Mouse (Mus musculus) small intestine, adult 2 months (tissue): Measurements from ENCODE around the gene Eif4a2. TPM values are rescaled to one million over a fixed set of nuclear protein-coding genes. Genes with fewer than 3 reads are reported as not detected.

Experiments used
- H3K27ac ChIP-seq: fragments of 200-500 bp; 2 replicates; pipeline ENCODE4 v1.5.1; 2012; ENCODE audit warnings: low read depth, low read length, control low read depth, inconsistent platforms; ENCODE audit not compliant: insufficient read depth
- H3K27me3 ChIP-seq: fragments of 200-500 bp; 2 replicates; pipeline ENCODE4 v1.6.1; 2012; ENCODE audit warnings: mild to moderate bottlenecking, moderate library complexity, low read length, inconsistent platforms; ENCODE audit not compliant: control insufficient read depth, insufficient read depth
- H3K36me3 ChIP-seq: fragments of 200-500 bp; 2 replicates; pipeline ENCODE4 v1.6.1; 2012; ENCODE audit warnings: mild to moderate bottlenecking, low read length, control low read depth, inconsistent platforms; ENCODE audit not compliant: control insufficient read depth, insufficient read depth
- H3K4me1 ChIP-seq: fragments of 200-500 bp; 2 replicates; pipeline ENCODE4 v1.6.1; 2012; ENCODE audit warnings: low read length, inconsistent platforms, mixed read lengths; ENCODE audit not compliant: control insufficient read depth, insufficient read depth, insufficient read length
- H3K4me3 ChIP-seq: fragments of 200-500 bp; 2 replicates; pipeline ENCODE4 v1.5.1; 2012; ENCODE audit warnings: low read depth, mild to moderate bottlenecking, control low read depth, inconsistent platforms, low read length, moderate library complexity
- CTCF ChIP-seq: fragments of 200-500 bp; IDR thresholded peaks from 2 replicates; pipeline ENCODE4 v1.5.1; 2012; ENCODE audit warnings: low read depth, mild to moderate bottlenecking, control low read depth, inconsistent platforms, low read length, moderate library complexity, mixed read lengths; ENCODE audit not compliant: insufficient replicate concordance, insufficient read length; ENCODE audit errors: extremely low read depth
- POLR2A ChIP-seq: fragments of 200-500 bp; IDR thresholded peaks from 2 replicates; pipeline ENCODE4 v1.6.1; 2012; ENCODE audit warnings: low read depth, mild to moderate bottlenecking, control low read depth, inconsistent platforms, low read length, moderate library complexity
- WGBS: fragments of 180-500 bp; shearing (Covaris S2); methylation state at CpG from one replicate; pipeline ENCODE4 v1.1.7; 2018; 5-methylcytosine and 5-hydroxymethylcytosine counted together
- polyA plus RNA-seq: library from polyadenylated mRNA; depleted of rRNA; stranded (reverse); fragments of >200 nt; gene quantifications from 2 replicates; pipeline ENCODE4 v1.2.3, GENCODE M21; 2012

The Eif4a2 gene
- polyA plus RNA-seq, 1 experiment = 17.2 TPM

DNA sequence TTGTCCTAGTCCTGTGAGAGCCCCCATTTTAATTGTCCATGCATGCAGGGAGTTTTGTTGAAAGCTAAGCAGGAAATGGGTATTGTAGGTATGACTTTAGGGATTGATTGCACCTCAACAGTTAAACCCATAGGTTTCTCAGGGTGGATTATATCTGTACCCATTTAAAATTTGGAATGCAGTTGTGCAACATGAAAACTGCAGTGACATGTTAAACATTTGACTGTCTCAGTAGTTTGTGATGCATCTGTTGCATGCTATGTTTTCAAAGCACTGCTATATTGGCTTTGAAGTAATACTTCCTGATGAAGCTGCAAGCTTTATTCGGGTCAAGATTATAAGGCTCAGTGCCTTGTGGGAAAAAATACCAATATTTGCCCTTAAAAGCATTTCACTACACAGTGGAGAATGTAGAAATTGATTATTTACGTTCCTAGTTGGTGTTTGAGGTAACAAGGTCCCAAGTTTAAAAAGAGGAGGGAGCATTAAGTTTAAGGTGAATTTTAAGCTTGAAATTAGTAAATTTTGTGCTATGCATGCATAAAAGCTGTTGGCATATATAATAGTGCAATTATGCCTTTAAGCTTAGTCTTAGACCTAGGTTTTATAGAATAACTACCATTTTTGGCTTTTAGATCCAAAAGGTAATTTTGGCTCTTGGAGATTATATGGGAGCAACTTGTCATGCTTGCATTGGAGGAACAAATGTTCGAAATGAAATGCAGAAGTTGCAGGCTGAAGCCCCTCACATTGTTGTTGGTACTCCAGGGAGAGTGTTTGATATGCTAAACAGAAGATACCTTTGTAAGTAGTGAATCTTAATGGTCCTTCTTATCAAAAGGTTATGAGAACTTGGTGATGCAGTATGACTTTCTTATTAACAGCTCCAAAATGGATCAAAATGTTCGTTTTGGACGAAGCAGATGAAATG is 2.4 kb downstream of the Eif4a2 start:
- 9% methylated on average over 5 of the region's 5 CpGs for WGBS
- Histone ChIP-seq H3K36me3 (peaks cover 48% of the 10 kb centered on the region), H3K4me1 (no peaks in the 10 kb centered on the region; the same call in 1 of the 2 replicates), H3K27ac (no peak overlapping the region), H3K27me3 (no peaks in the 10 kb centered on the region), H3K4me3 (no peak overlapping the region)
- TF ChIP-seq CTCF = no peak
- TF ChIP-seq POLR2A = no peak

DNA sequence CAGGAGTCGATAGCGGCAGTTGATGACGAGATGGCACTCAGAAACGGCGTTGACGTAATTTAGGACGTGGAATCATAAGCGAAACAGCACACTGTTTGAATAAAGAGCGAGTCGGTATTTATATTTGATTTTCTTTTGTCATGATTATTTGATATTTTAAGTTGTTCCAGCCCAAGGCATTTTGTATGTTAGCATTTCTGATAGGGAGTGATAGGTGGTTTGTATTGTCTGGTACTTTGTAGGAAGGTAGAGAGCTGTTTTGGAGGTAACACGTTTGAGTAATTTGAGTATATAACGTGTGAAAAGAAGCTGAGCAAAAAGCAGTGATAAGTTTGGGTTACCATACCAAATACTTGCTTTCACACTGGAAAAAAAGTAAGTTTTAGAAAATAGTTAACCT is 5.1 kb downstream of the Eif4a2 start:
- Histone ChIP-seq H3K27me3 (no peaks in the 10 kb centered on the region), H3K4me1 (no peaks in the 10 kb centered on the region; the same call in 1 of the 2 replicates), H3K36me3 (peaks cover 53% of the 10 kb centered on the region), H3K4me3 (no peak overlapping the region), H3K27ac (no peak overlapping the region)
- 56% methylated on average over 12 of the region's 12 CpGs for WGBS
- TF ChIP-seq CTCF (no peak), POLR2A (no peak)

DNA sequence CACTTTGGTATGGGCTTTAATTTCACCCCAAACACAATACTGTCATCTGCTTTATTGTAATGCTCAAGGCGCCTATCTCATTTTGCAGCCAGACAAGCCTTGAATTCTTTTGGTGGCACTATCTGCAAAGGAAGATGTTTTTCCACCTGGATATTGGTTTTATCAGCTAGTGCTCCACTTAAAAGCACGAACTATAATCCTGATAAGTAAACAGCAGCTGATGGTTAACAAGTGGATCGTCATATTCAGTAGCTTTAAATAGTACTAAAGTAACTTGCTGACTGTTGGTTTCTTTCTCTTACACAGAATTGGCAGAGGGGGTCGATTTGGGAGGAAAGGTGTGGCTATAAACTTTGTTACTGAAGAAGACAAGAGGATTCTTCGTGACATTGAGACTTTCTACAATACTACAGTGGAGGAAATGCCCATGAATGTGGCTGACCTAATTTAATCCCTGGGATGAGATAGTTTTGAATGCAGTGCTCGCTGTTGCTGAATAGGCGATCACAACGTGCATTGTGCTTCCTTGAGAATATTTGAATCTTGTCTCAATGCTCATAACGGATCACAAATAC is 5.7 kb downstream of the Eif4a2 start:
- TF ChIP-seq POLR2A = no peak
- TF ChIP-seq CTCF = no peak
- WGBS = 24% methylated on average over 9 of the region's 9 CpGs
- Histone ChIP-seq H3K27me3 (no peaks in the 10 kb centered on the region), H3K27ac (no peak overlapping the region), H3K4me1 (no peaks in the 10 kb centered on the region; the same call in 1 of the 2 replicates), H3K36me3 (peaks cover 53% of the 10 kb centered on the region), H3K4me3 (no peak overlapping the region)

DNA sequence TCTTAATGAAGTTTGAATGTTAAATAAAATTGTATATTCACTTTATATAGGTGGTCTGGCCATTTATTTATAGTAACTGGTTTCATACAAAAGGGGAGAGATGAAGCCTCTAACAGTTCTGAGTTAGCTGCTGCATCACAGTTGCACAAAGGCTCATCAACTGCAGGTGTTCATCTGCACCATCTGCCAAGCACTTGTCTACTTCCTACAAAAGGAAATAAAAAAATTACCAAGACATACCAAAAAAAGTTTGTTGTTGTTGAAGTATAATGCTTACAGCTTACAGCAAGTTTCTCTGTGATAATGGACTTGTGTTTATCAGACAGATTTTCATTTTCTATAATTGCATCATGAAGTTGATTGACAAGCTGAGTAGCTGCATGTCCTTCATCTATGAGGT is 6.7 kb downstream of the Eif4a2 start:
- H3K4me1 ChIP-seq = no peaks in the 10 kb centered on the region; the same call in 1 of the 2 replicates
- H3K27ac ChIP-seq = no peak overlapping the region
- no peak overlapping the region for H3K4me3 ChIP-seq
- no peaks in the 10 kb centered on the region for H3K27me3 ChIP-seq
- TF ChIP-seq CTCF (no peak), POLR2A (no peak)
- H3K36me3 ChIP-seq = peaks cover 51% of the 10 kb centered on the region

DNA sequence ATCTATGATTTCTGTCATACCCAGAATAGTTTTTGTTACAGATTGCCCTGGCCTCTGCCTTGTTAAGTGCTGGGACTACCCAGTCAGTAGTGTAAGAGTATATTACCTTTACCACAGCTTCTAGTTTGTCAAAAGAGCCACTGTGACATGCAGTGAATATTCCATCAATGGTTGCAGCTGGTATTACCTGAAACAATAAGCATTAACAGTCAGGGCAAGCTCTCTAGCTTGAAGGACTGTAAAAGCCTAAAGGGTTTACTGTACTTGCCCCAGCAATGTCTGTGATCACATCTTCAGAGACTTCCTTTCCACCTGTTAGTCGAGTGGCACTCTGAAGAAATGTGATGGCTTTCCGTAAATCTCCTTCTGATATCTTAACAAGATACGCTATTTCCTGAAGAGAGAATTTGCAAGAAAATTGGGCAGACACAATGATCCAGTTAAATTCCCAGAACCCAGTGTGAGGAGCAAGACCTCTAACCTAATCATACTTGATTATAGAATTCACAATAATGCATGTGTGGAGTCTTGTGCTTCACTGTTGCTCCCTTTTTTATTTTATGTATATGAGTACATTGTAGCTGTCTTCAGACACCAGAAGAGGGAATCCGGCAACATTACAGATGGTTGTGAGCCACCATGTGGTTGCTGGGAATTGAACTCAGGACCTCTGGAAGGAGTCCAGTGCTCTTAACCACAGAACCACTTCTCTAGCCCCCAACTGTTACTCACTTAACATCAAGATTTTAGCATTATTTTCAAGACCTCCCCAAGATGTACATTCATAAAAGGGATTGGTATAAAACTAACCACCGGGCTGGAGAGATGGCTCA is 7.3 kb downstream of the Eif4a2 start:
- 56% methylated on average over 5 of the region's 5 CpGs for whole genome bisulfite sequencing
- no peaks in the 10 kb centered on the region; the same call in 1 of the 2 replicates for H3K4me1 ChIP-seq
- H3K4me3 ChIP-seq = no peak overlapping the region
- TF ChIP-seq POLR2A = no peak
- no peak for TF ChIP-seq CTCF
- H3K36me3 ChIP-seq = peaks cover 44% of the 10 kb centered on the region
- no peaks in the 10 kb centered on the region for H3K27me3 ChIP-seq
- H3K27ac ChIP-seq = no peak overlapping the region

DNA sequence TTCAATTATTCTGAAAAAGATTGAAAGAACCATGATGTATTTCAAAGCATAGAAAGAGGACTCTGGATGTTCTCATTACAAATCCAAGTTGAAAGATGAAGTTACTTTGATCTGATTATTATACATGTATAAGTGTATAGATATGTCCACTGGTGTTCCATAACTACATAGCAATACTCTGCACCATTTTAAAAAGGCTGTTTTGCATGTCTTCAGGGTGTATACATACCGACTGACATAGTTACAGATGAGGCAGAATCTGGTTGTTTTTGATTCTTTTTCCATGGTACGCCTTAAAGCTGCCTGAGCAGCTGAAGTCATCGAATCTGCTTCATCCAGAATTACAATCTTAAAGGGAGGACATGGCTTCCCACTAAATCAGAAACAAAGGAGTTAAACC is 8.2 kb downstream of the Eif4a2 start:
- H3K4me3 ChIP-seq = no peak overlapping the region
- H3K27ac ChIP-seq = no peak overlapping the region
- peaks cover 39% of the 10 kb centered on the region for H3K36me3 ChIP-seq
- no peaks in the 10 kb centered on the region; the same call in 1 of the 2 replicates for H3K4me1 ChIP-seq
- H3K27me3 ChIP-seq = no peaks in the 10 kb centered on the region
- 70% methylated on average over 3 of the region's 3 CpGs for WGBS
- TF ChIP-seq CTCF = no peak
- TF ChIP-seq POLR2A = no peak

DNA sequence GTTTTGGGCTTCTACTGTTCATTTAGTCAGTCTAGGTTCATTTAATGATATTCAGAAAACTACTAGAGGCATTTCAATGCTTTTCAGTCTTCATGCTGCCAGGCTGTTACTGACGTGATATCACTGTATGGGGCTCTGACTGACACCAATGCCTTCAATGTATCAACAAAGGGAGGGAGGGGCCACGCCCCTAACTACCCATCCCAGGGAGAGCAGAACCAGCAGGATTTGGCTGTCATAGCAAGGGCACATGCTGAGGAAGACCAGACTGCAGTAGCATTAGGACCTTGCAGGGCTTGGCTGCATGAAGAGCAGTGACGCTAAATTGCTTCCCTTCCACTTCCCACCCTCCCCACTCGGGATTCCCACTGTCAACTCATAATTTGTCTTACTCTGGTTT is 9.9 kb downstream of the Eif4a2 start:
- H3K4me1 ChIP-seq = no peaks in the 10 kb centered on the region
- H3K27me3 ChIP-seq = no peaks in the 10 kb centered on the region
- 65% methylated on average over 4 of the region's 4 CpGs for WGBS
- H3K27ac ChIP-seq = no peak overlapping the region
- H3K36me3 ChIP-seq = peaks cover 32% of the 10 kb centered on the region
- TF ChIP-seq CTCF (no peak), POLR2A (no peak)
- H3K4me3 ChIP-seq = no peak overlapping the region
